Mouse (Mus musculus) embryonic facial prominence, embryonic 12.5 days (tissue): Measurements from ENCODE around the gene Ufsp2. TPM values are rescaled to one million over a fixed set of nuclear protein-coding genes. Genes with fewer than 3 reads are reported as not detected.

Source experiments
- ATAC-seq: fragments of 200-750 bp; cut with Nextera tagmentation; 2 replicates; pipeline ENCODE4 v1.8.0; 2017; ENCODE audit not compliant: insufficient number of reproducible peaks, insufficient read depth, low FRiP score, low TSS enrichment
- H3K27ac ChIP-seq: fragments of 300-500 bp; sonication (generic); 2 replicates; pipeline ENCODE4 v1.5.1; 2016; ENCODE audit warnings: mild to moderate bottlenecking
- H3K27me3 ChIP-seq: fragments of 300-500 bp; sonication (generic); 2 replicates; pipeline ENCODE4 v1.6.1; 2016; ENCODE audit warnings: mild to moderate bottlenecking, moderate library complexity
- H3K36me3 ChIP-seq: fragments of 300-500 bp; sonication (generic); 2 replicates; pipeline ENCODE4 v1.6.1; 2016; ENCODE audit warnings: mild to moderate bottlenecking
- H3K4me1 ChIP-seq: fragments of 300-500 bp; sonication (generic); 2 replicates; pipeline ENCODE4 v1.6.1; 2016
- H3K4me2 ChIP-seq: fragments of 300-500 bp; sonication (generic); replicated peaks from 2 replicates; pipeline ENCODE4 v1.6.1; 2016; ENCODE audit warnings: mild to moderate bottlenecking, moderate library complexity
- H3K4me3 ChIP-seq: fragments of 300-500 bp; sonication (generic); 2 replicates; pipeline ENCODE4 v1.5.1; 2016; ENCODE audit warnings: mild to moderate bottlenecking
- H3K9ac ChIP-seq: fragments of 300-500 bp; sonication (generic); 2 replicates; pipeline ENCODE4 v1.6.1; 2016; ENCODE audit warnings: mild to moderate bottlenecking, moderate library complexity
- H3K9me3 ChIP-seq: fragments of 300-500 bp; sonication (generic); 2 replicates; pipeline ENCODE4 v1.6.1; 2016; ENCODE audit warnings: mild to moderate bottlenecking, moderate library complexity
- WGBS: fragments of 180-500 bp; shearing (Covaris S2); methylation state at CpG from one replicate; pipeline ENCODE4 v1.1.7; 2016; 5-methylcytosine and 5-hydroxymethylcytosine counted together
- polyA plus RNA-seq: library from polyadenylated mRNA; unstranded; fragments of >200 nt; fragmentation: Nextera tagmentation; extraction: Ambion mirVana; gene quantifications from 2 replicates; pipeline ENCODE4 v1.2.1, GENCODE M21; 2016

Ufsp2 gene
- polyA plus RNA-seq, 1 experiment from 2014 or later, result 75.2 TPM

DNA sequence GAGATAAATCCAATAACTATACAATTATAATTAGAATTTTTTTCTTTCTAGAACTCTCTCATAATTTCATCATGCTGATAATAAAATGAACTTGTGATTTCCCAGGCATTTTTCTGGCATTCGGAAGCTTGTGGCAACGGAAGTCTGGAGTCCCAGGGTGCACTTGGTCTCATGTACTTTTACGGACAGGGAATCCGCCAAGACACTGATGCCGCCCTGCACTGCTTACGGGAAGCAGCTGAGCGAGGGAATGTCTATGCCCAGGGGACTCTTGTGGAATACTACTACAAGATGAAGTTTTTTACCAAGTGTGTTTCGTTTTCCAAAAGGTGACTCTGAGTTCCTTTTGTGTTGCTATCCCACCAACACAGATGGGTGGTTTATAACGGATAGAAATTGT lies 47.4 kb downstream of the Ufsp2 start:
- Histone ChIP-seq H3K4me2 (no peak overlapping the region), H3K27me3 (no peaks in the 10 kb centered on the region), H3K9ac (no peak overlapping the region), H3K9me3 (no peaks in the 10 kb centered on the region), H3K4me3 (no peak overlapping the region), H3K36me3 (no peaks in the 10 kb centered on the region), H3K4me1 (peaks cover 4% of the 10 kb centered on the region; the same call in 1 of the 2 replicates), H3K27ac (no peak overlapping the region)
- WGBS, result 92% methylated on average over 9 of the region's 9 CpGs
- no peak for ATAC-seq

DNA sequence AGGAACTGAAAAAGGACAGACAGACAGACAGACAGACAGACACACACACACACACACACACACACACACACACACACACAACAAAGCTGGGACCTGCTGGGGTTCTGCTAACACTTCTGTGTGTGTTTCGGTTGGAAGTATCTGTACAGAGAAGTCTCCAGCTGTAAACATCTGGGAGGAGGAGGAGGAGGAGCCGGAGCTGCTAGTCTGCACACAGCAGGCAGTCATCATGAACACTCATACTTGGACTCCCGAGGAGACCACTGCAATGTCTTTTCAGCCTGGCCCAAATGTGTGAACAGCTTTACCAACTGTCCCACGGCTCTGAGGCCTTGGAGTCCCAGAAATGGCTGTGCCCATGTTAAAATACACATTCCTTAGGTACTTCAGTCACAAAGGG lies 49.1 kb downstream of the Ufsp2 start:
- H3K27me3 ChIP-seq, result no peaks in the 10 kb centered on the region
- no peak overlapping the region for H3K27ac ChIP-seq
- no peaks in the 10 kb centered on the region for H3K36me3 ChIP-seq
- peaks cover 4% of the 10 kb centered on the region; the same call in 1 of the 2 replicates for H3K4me1 ChIP-seq
- no peaks in the 10 kb centered on the region for H3K9me3 ChIP-seq
- no peak overlapping the region for H3K4me3 ChIP-seq
- H3K4me2 ChIP-seq, result no peak overlapping the region
- ATAC-seq, result no peak
- H3K9ac ChIP-seq, result no peak overlapping the region
- WGBS, result 73% methylated on average over 4 of the region's 4 CpGs

GRCm38 (mm10) chr8:46036217-46036616 lies 60.9 kb downstream of the Ufsp2 start:
- WGBS, result 74% methylated on average over 11 of the region's 11 CpGs
- 0 out of 2 replicates have a peak, but pooled peaks cover 3% of the 10 kb centered on the region for H3K36me3 ChIP-seq
- ATAC-seq, result no peak

GRCm38 (mm10) chr8:46039666-46040065 lies 64.3 kb downstream of the Ufsp2 start:
- Histone ChIP-seq H3K9ac (no peak overlapping the region), H3K27ac (no peak overlapping the region), H3K36me3 (peaks cover 6% of the 10 kb centered on the region; the same call in 1 of the 2 replicates), H3K4me3 (no peak overlapping the region), H3K4me1 (no peaks in the 10 kb centered on the region), H3K9me3 (no peaks in the 10 kb centered on the region), H3K27me3 (no peaks in the 10 kb centered on the region), H3K4me2 (no peak overlapping the region)
- 77% methylated on average over 1 of the region's 1 CpGs for WGBS
- no peak for ATAC-seq

More at GRCm38 (mm10) chr8:46036217-46036616, 60.9 kb downstream of the Ufsp2 start:
- H3K9me3 ChIP-seq, result no peaks in the 10 kb centered on the region
- H3K4me3 ChIP-seq, result no peak overlapping the region
- H3K4me1 ChIP-seq, result no peaks in the 10 kb centered on the region
- no peak overlapping the region for H3K9ac ChIP-seq
- H3K4me2 ChIP-seq, result no peak overlapping the region
- no peaks in the 10 kb centered on the region for H3K27me3 ChIP-seq
- H3K27ac ChIP-seq, result no peak overlapping the region; the same call in 1 of the 2 replicates

- Histone ChIP-seq H3K4me2 (no peak overlapping the region), H3K9ac (no peak overlapping the region), H3K9me3 (no peaks in the 10 kb centered on the region), H3K27me3 (no peaks in the 10 kb centered on the region), H3K27ac (no peak overlapping the region), H3K4me1 (no peaks in the 10 kb centered on the region), H3K4me3 (no peak overlapping the region), H3K36me3 (peaks cover 9% of the 10 kb centered on the region; the same call in 1 of the 2 replicates)
- no peak for ATAC-seq
- 73% methylated on average over 13 of the region's 13 CpGs for WGBS
These were observed 64.9 kb downstream of the Ufsp2 start for GRCm38 (mm10) chr8:46040260-46040659.

Other genes with a start within 250 kb of the Ufsp2 start
- gene Pdlim3, start 90.1 kb upstream of the Ufsp2 start, polyA plus RNA-seq, result 18.0 and 21.6 TPM in 2 replicates
- gene Ccdc110, start 40.9 kb upstream of the Ufsp2 start, polyA plus RNA-seq, result 0.14 and 0.19 TPM in 2 replicates
- gene 1700029J07Rik, start 276 bp upstream of the Ufsp2 start, polyA plus RNA-seq, result 4.5 and 5.4 TPM in 2 replicates
- 0.29 and 0.31 TPM in 2 replicates for gene Lrp2bp, start 23.8 kb downstream of the Ufsp2 start, polyA plus RNA-seq
- 19.4 and 20.0 TPM in 2 replicates for gene Ankrd37, start 30.2 kb downstream of the Ufsp2 start, polyA plus RNA-seq
- 27.0 and 33.1 TPM in 2 replicates for gene Cfap97, start 176.2 kb downstream of the Ufsp2 start, polyA plus RNA-seq
- gene Snx25, start 176.6 kb downstream of the Ufsp2 start, polyA plus RNA-seq, result 5.5 and 6.6 TPM in 2 replicates
- gene Slc25a4, start 235.8 kb downstream of the Ufsp2 start, polyA plus RNA-seq, result 525 and 530 TPM in 2 replicates